Mouse (Mus musculus) heart, postnatal 0 days (tissue): ENCODE measurements at regions not wholly inside any gene's neighbourhood (a gene's known extent, or its start where the extent isn't known, plus 50 kb on each side); places are given as distances from the start of the nearest gene placed in this dataset.

Experiments
- CTCF ChIP-seq: IDR thresholded peaks from 2 replicates; pipeline ENCODE4 v1.5.1; 2016; ENCODE audit warnings: antibody characterized with exemption, control low read depth, low read depth
- EP300 ChIP-seq: IDR thresholded peaks from 2 replicates; pipeline ENCODE4 v1.6.1; 2016; ENCODE audit warnings: antibody characterized with exemption, low read depth

- TF ChIP-seq CTCF = no peak
- no peak for TF ChIP-seq EP300
Measured at GRCm38 (mm10) chr4:114684844-114685382, 136.6 kb upstream of the Gm12830 start.
